Mouse (Mus musculus): ENCODE data around the gene Nt5c1a. TPM values are rescaled to one million over a fixed set of nuclear protein-coding genes. Genes with fewer than 3 reads are reported as not detected.

The Nt5c1a gene
- polyA plus RNA-seq, 1 experiment from 2014 or later = not detected

DNA sequence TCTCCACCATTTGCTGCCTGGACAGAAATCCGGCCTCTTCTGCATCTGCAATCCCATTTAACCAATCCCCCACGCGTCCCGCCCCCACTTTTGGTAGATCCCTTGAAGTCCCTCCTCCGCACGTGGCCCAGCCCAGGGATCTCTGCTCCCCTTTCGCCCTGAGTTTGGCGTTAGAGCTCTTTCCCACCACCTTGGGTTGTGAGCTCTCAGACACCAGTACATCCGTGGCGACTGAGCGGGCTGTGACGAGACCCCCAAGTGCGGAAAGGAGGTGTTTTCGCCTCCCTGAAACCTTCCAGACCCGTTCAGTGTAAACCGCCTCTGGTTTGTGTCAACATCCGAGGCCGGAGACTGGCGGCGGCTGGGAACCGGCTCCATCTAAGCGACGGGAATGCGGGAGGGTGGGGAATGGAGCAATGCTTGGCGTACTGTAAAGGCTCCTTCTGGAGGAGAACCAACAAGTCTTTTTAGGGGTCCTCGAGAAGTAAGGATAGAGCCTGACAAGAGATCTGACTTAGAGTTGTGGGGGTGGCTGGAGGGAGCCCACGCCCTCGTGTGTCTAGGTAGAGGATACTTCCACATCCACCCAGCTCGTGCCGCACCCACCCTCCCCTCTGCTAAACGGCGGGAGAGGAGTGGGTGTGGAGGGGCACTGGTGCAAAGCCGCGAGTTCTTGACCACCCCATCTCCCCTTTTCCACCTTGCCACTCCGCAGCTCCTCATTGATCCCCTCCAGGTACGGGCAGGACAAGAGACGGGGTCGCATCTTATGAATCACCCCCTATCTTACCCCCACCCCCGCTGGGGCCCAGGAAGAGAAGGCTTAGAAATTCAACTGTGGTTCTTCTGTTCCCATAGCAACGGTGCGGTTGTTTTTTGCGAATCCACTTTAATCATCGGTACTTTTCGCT is 18.7 kb upstream of the Nt5c1a start, which contains the start of gene Hpcal4:
Gene Hpcal4 (plus strand): TSS at position 900 of the 911 bp plus-strand sequence.
- peak; percentile 71 for ATAC-seq (ENCODE audit: insufficient read depth, low FRiP score, low read depth)
- peak within 1 kb of the TSS; percentile 24; the same call in 1 of the 2 replicates for H3K9ac ChIP-seq

DNA sequence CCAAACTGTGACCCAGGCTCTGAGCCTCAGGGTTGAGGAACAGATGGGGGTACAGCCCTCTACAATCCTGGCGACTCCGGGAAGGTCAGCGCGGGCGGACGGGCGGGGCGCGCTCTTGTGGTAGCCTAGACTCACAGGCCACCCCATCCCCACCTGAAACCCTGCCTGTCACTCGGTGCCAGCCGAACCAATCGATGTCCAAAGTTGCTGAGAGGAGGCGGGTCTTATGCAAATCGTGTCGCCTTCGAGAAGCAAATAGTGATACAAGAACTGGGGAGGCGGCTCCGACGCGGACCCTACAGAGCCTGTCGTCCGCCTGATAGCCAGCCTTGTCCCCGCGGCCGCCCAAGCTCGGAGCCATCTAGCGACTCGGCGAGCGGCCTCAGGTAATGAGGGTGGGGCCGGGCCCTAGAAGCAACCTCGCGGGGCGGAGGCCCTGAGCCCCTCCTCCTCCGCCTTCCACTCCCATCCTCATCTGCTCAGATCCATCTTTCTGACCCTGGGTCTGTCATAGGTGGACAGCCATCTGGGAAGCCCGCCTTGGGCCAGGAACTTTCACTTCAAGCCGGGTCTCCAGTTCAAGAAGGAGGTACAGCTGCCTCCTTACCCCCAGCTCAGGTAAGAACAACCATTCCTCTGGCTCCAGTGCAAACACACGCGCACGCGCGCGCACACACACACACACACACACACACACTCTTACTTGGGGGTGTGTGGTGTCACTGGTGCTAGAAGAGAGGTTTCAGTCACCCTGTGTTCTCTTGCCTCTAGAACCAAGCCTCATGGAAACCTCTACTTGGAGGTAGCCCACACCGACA is 17.9 kb upstream of the Nt5c1a start:
- ATAC-seq (ENCODE audit: insufficient read depth, low FRiP score, low read depth) = peak; percentile 84
- Histone ChIP-seq H3K36me3 (no peaks in the 10 kb centered on the region), H3K27ac (no peak overlapping the region), H3K4me2 (peak overlapping the region; percentile 92), H3K27me3 (replicated peaks) (peaks cover 51% of the 10 kb centered on the region), H3K9me3 (no peaks in the 10 kb centered on the region), H3K4me3 (replicated peaks) (peak overlapping the region; percentile 45), H3K9ac (0 out of 2 replicates have a peak overlapping the region, but pooled peaks have one; percentile 6), H3K4me1 (peaks cover 21% of the 10 kb centered on the region)
- WGBS = 7% methylated on average over 44 of the region's 44 CpGs

More for the DNA sequence above, 18.7 kb upstream of the Nt5c1a start, which contains the start of gene Hpcal4:
- no peaks in the 10 kb centered on the region for H3K9me3 ChIP-seq
- H3K4me3 ChIP-seq (replicated peaks) = peak within 1 kb of the TSS; percentile 45
- H3K4me2 ChIP-seq = peak within 1 kb of the TSS; percentile 92
- H3K27ac ChIP-seq = 0 out of 2 replicates have a peak within 1 kb of the TSS, but pooled peaks have one; percentile 22
- peaks cover 57% of the 10 kb centered on the region for H3K27me3 ChIP-seq (replicated peaks)
- no peaks in the 10 kb centered on the region for H3K36me3 ChIP-seq
- WGBS = under 1% methylated on average over 44 of the region's 44 CpGs
- H3K4me1 ChIP-seq = peaks cover 21% of the 10 kb centered on the region

DNA sequence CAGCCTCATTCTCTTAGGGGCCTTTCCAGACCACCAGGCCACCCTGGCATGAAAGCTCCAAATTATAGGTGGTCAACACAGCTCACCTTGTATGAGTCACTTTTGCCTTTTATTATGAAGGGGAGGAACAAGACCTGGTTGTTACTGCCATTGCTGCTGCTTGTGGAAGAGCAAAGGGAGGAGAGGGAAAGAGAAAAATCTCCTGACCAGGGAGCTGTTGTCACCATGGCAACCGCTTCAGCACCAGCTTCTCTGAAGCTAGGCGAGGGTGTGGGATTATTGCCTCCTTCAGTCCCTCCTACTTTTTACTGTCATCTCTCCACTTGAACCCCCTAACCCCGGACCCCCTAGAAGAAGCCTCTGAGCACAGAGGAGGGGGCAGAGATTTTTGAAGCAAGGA is 16.5 kb upstream of the Nt5c1a start:
- H3K27me3 ChIP-seq (replicated peaks) = peaks cover 51% of the 10 kb centered on the region
- H3K9ac ChIP-seq = no peak overlapping the region
- no peak overlapping the region for H3K4me3 ChIP-seq (replicated peaks)
- H3K4me1 ChIP-seq = peaks cover 21% of the 10 kb centered on the region
- ATAC-seq (ENCODE audit: insufficient read depth, low FRiP score, low read depth) = no peak
- no peak overlapping the region for H3K27ac ChIP-seq
- H3K4me2 ChIP-seq = no peak overlapping the region
- H3K9me3 ChIP-seq = no peaks in the 10 kb centered on the region
- H3K36me3 ChIP-seq = no peaks in the 10 kb centered on the region
- WGBS = 55% methylated on average over 3 of the region's 3 CpGs

DNA sequence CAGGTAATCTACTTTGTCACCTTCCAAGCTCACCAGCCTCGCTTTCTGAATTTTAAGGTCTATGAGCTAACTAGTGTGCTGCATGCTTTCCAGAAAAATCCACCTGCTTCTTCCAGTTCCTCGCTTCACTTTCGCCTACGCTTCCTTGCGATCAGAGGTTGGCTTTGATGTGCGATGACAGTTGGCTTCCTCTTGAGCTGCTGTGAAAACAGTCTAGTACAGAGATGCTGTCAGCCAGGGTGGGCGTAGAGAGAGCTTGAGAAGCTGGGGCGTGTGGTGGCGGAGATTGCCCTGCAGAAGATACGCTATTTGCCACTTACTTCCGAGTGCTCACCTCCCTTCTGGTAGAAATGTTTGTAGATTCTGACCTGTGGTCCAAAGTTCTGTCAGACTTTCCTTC is 9.0 kb upstream of the Nt5c1a start:
- Histone ChIP-seq H3K27ac (no peak overlapping the region), H3K4me3 (replicated peaks) (no peak overlapping the region), H3K9ac (no peak overlapping the region), H3K36me3 (no peaks in the 10 kb centered on the region), H3K4me1 (no peaks in the 10 kb centered on the region), H3K4me2 (no peak overlapping the region), H3K9me3 (no peaks in the 10 kb centered on the region), H3K27me3 (replicated peaks) (no peaks in the 10 kb centered on the region)
- 83% methylated on average over 11 of the region's 11 CpGs for WGBS
- no peak for ATAC-seq (ENCODE audit: insufficient read depth, low FRiP score, low read depth)

DNA sequence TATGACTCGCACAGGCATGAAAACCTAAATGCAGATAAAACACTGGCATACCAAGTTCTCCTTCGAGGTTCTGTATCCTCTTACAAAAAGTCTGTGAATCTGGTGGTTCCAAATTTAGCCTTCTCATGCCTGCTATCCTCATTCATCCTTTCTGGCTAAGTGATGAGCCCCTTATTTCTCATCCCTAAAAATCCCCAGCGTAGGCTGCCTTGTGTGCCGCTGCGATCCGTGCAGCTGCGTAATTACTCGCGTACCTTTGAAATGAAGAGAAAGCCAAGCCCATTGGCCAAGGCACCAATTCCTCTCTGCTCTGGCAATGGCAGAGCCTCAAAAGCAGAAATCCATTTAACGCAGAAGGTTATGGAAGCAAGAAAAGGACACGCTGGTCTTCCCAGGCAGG is 7.5 kb upstream of the Nt5c1a start:
- Histone ChIP-seq H3K9ac (no peak overlapping the region), H3K4me3 (replicated peaks) (no peak overlapping the region), H3K36me3 (no peaks in the 10 kb centered on the region), H3K4me1 (no peaks in the 10 kb centered on the region), H3K27me3 (replicated peaks) (no peaks in the 10 kb centered on the region), H3K27ac (no peak overlapping the region), H3K9me3 (no peaks in the 10 kb centered on the region), H3K4me2 (no peak overlapping the region)
- 84% methylated on average over 11 of the region's 11 CpGs for WGBS
- no peak for ATAC-seq (ENCODE audit: insufficient read depth, low FRiP score, low read depth)

DNA sequence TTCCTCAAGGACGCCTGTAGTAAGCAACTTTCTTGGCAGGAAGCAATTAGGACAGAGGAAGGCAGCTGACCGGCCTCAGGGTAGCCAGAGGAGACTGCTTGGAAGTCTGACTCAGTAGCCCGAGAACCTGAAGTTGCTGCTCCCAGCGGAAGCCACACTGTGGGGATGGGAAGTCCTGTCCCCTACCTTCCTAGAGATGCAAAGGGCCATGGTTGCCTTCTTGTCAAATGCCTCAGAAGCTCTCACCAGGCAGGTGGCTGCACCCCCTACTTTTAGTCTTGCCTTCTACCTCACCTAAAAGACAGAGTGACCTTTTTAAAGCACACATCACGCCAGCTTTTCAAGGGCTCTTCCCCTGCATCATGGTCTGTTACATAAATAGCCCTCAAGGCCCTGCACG is 4.6 kb upstream of the Nt5c1a start:
- no peak overlapping the region for H3K4me3 ChIP-seq (replicated peaks)

DNA sequence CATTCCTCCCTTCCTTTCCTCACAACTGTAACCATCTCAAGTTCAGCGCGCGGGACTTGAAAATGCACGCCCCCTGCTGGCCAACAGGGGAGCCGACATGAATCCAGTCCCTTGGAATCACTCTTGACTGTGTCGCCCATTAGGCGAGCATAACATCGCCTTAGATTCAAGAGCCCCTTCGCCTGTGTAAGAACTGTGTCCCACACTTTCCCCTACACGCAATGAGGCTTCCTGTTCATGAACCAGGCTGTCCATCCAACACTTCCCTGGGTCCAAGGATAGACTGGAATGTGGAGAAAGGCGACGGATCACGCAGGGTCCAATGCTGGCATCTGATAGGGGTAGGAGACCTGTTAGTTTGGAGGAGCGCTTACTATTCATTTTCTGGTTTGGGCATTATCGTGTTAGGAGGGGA is 526 bp upstream of the Nt5c1a start:
- no peak overlapping the region for H3K9ac ChIP-seq
- H3K27ac ChIP-seq = no peak overlapping the region
- peaks cover 12% of the 10 kb centered on the region for H3K4me1 ChIP-seq
- peaks cover 20% of the 10 kb centered on the region for H3K27me3 ChIP-seq (replicated peaks)
- H3K4me3 ChIP-seq (replicated peaks) = peak overlapping the region; percentile 39
- no peaks in the 10 kb centered on the region for H3K9me3 ChIP-seq
- 3% methylated on average over 15 of the region's 15 CpGs for WGBS
- no peaks in the 10 kb centered on the region for H3K36me3 ChIP-seq
- H3K4me2 ChIP-seq = peak overlapping the region; percentile 80
- no peak for ATAC-seq (ENCODE audit: insufficient read depth, low FRiP score, low read depth)

More for the DNA sequence above, 4.6 kb upstream of the Nt5c1a start:
- Histone ChIP-seq H3K36me3 (no peaks in the 10 kb centered on the region), H3K9ac (no peak overlapping the region), H3K27me3 (replicated peaks) (peaks cover 8% of the 10 kb centered on the region), H3K4me2 (no peak overlapping the region), H3K4me1 (peaks cover 9% of the 10 kb centered on the region), H3K9me3 (no peaks in the 10 kb centered on the region), H3K27ac (no peak overlapping the region)
- WGBS = 50% methylated on average over 6 of the region's 6 CpGs
- ATAC-seq (ENCODE audit: insufficient read depth, low FRiP score, low read depth) = no peak

DNA sequence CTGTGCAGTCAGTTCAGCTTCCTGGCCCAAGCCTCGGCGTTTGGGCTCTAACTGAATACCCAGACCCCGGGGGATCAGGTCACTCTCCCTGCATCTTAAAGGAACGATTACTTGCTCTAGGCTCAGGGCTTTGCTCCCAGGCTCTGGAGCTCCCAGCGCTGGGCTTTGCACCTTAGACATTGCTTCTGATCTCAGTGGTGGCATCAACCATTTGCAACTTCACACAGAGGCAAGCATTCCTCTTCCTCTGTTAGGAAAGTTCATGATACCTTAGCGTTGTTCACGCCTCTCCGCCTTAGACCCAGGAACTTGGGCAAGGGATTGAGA is 753 bp downstream of the Nt5c1a start:
- peak overlapping the region; percentile 39; the same call in 1 of the 2 replicates for H3K4me3 ChIP-seq (replicated peaks)
- H3K9ac ChIP-seq = no peak overlapping the region
- 21% methylated on average over 8 of the region's 8 CpGs for WGBS
- peaks cover 12% of the 10 kb centered on the region for H3K4me1 ChIP-seq
- peak overlapping the region; percentile 80 for H3K4me2 ChIP-seq
- no peak for ATAC-seq (ENCODE audit: insufficient read depth, low FRiP score, low read depth)
- no peaks in the 10 kb centered on the region for H3K36me3 ChIP-seq
- no peaks in the 10 kb centered on the region for H3K9me3 ChIP-seq
- no peak overlapping the region for H3K27ac ChIP-seq
- peaks cover 20% of the 10 kb centered on the region for H3K27me3 ChIP-seq (replicated peaks)

DNA sequence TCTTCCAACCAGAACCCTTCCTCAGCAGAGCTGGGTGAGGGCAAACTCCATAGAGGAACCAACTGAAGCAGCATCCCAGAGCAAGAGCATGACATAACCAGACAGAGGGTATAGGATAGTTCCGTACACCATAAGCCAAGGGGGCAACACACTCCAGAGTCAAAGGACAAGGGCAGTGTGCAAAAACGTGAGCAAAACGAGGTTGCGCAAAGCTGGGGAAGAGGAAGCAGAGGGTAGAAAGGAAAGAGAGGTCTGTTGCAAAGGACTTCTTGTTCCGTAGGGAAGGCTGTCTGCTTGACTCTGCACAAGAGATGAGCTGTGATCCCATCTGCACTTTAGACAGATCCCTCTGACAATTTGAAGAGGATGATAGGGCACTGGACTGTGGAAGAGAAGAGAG is 6.0 kb downstream of the Nt5c1a start:
- H3K9me3 ChIP-seq = no peaks in the 10 kb centered on the region

DNA sequence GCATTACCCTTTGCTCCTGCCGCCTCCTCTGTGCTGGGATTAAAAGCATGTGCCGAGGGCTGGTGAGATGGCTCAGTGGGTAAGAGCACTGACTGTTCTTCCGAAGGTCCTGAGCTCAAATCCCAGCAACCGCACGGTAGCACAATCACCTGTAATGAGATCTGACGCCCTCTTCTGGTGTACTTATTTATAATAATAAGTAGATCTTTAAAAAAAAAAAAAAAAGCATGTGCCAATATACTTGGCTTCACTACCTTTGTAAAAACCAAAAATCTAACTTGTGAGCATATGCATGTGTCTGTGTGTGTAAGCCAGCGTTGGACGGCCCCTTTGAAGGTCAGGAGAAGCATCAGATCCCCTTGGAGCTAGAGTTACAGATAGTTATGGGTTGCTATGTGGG is 9.7 kb downstream of the Nt5c1a start:
- no peak overlapping the region for H3K9ac ChIP-seq
- ATAC-seq (ENCODE audit: insufficient read depth, low FRiP score, low read depth) = no peak
- H3K4me3 ChIP-seq (replicated peaks) = no peak overlapping the region
- H3K27ac ChIP-seq = no peak overlapping the region
- H3K36me3 ChIP-seq = no peaks in the 10 kb centered on the region
- no peaks in the 10 kb centered on the region; the same call in 1 of the 2 replicates for H3K27me3 ChIP-seq (replicated peaks)
- no peak overlapping the region for H3K4me2 ChIP-seq
- H3K9me3 ChIP-seq = no peaks in the 10 kb centered on the region
- WGBS = 58% methylated on average over 8 of the region's 8 CpGs
- no peaks in the 10 kb centered on the region for H3K4me1 ChIP-seq

More for the DNA sequence above, 6.0 kb downstream of the Nt5c1a start:
- no peak overlapping the region for H3K4me3 ChIP-seq (replicated peaks)
- no peaks in the 10 kb centered on the region for H3K4me1 ChIP-seq
- H3K4me2 ChIP-seq = no peak overlapping the region
- H3K27ac ChIP-seq = no peak overlapping the region
- no peak overlapping the region for H3K9ac ChIP-seq
- ATAC-seq (ENCODE audit: insufficient read depth, low FRiP score, low read depth) = no peak
- H3K27me3 ChIP-seq (replicated peaks) = peaks cover 5% of the 10 kb centered on the region; the same call in 1 of the 2 replicates
- no peaks in the 10 kb centered on the region for H3K36me3 ChIP-seq
- WGBS = 72% methylated on average over 5 of the region's 5 CpGs

DNA sequence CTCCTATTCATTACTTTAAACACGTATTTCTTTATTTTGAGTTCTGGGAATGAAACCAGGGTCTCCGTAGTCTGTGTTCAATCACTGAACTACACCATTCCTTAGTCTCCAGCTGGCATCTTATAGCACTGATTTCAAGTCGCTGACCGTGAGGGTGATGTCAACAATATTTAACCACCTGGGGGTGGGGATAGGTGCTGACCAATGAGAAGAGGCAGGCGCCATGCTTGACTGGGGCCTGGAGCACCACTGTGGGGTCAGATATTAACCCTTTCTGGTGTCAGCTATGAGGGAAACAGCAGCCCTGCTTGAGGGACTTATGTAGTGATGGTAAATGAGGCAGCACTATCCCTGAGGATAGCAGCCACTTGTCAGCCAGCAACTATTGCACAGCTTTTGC is 10.1 kb downstream of the Nt5c1a start:
- Histone ChIP-seq H3K27ac (no peak overlapping the region), H3K36me3 (no peaks in the 10 kb centered on the region), H3K27me3 (replicated peaks) (no peaks in the 10 kb centered on the region; the same call in 1 of the 2 replicates), H3K4me2 (no peak overlapping the region), H3K4me3 (replicated peaks) (no peak overlapping the region), H3K9ac (no peak overlapping the region), H3K9me3 (no peaks in the 10 kb centered on the region), H3K4me1 (no peaks in the 10 kb centered on the region)
- 50% methylated on average over 5 of the region's 5 CpGs for WGBS
- no peak for ATAC-seq (ENCODE audit: insufficient read depth, low FRiP score, low read depth)

DNA sequence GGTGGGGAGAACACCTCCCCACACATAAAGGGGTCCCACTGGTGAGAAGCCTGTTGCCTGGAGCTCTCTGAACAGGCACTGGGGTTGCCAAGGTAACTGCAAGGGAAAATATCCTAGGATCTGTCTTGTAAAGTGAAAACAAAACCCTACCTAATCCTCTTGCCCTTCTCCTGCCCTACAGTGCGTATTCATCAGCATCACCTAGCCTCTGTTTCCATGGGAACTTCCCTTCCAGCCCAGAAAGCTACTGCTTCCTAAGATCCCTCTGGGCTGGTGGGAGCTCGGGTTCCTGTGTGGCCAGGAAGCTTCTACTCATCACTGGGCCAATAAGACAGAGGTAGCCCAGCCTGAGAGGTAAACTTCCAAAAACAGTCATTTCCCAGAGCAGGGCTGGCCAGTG is 11.0 kb downstream of the Nt5c1a start:
- Histone ChIP-seq H3K4me3 (replicated peaks) (no peak overlapping the region), H3K27ac (no peak overlapping the region), H3K27me3 (replicated peaks) (no peaks in the 10 kb centered on the region; the same call in 1 of the 2 replicates), H3K4me2 (no peak overlapping the region), H3K9me3 (no peaks in the 10 kb centered on the region), H3K4me1 (no peaks in the 10 kb centered on the region), H3K9ac (no peak overlapping the region), H3K36me3 (no peaks in the 10 kb centered on the region)
- WGBS = 53% methylated on average over 2 of the region's 2 CpGs
- ATAC-seq (ENCODE audit: insufficient read depth, low FRiP score, low read depth) = no peak
